Mouse (Mus musculus): ENCODE data around the gene Tmem219. TPM values are rescaled to one million over a fixed set of nuclear protein-coding genes. Genes with fewer than 3 reads are reported as not detected.

Tmem219 gene
- polyA plus RNA-seq, 1 experiment, result 94.7 TPM

- peak overlapping the region; percentile 80 for H3K4me3 ChIP-seq (ENCODE audit: control insufficient read depth, insufficient read depth, low read length)
- no peak for DNase-seq
- peaks cover 5% of the 10 kb centered on the region; the same call in 1 of the 2 replicates for H3K36me3 ChIP-seq (ENCODE audit: control insufficient read depth, insufficient read depth, low read length)
- peaks cover 35% of the 10 kb centered on the region for H3K4me1 ChIP-seq (replicated peaks; ENCODE audit: control insufficient read depth, insufficient read depth, low read length)
- WGBS, result 46% methylated on average over 5 of the region's 5 CpGs
- no peaks in the 10 kb centered on the region for H3K27me3 ChIP-seq (ENCODE audit: control insufficient read depth, insufficient read depth, low read length)
- no peak overlapping the region for H3K27ac ChIP-seq (ENCODE audit: control insufficient read depth, insufficient read depth, low read length)
- TF ChIP-seq POLR2A (IDR thresholded peaks at IDR 0.05; ENCODE audit: control insufficient read depth, extremely low read depth, insufficient read depth, low read length, poor library complexity), result no peak
- no peak for TF ChIP-seq CTCF (IDR thresholded peaks at IDR 0.05; ENCODE audit: borderline replicate concordance, control insufficient read depth, extremely low read depth, insufficient read depth, low read length, poor library complexity)
Observed at GRCm38 (mm10) chr7:126860987-126861386, 61.7 kb downstream of the Tmem219 start.

DNA sequence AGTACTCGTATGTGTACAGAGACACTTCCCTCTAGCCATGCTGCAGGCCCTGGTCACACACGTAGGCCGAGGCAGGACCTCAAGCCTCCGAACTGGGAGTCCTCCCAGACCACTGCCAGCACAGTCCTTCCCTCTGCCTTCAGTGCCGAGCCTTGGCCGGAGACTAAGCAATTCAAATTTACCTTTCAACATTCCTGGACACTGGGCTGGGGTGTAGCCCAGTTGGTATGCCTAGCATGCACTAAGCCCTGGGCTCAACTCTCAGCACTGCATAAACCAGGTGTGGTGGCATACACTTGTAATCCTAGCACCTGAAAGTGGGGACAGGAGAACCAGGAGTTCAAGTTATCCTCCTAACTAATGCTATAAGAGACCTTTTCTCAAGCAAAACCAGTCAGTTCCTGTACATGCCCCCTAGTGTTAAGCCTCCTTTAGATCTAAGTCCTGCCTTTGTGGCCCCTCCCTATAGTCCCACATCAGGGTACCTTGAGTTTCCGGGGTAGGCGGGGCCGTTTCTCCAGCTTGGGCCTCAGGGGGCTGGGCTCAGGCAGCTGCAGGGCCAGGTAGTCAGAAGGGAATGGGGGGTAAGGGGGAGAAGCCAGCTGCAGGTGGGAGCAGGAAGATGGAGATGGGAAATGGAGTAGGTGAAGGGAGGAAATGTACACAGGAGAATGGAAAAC lies 65.8 kb downstream of the Tmem219 start:
- Histone ChIP-seq H3K4me3 (ENCODE audit: control insufficient read depth, insufficient read depth, low read length) (no peak overlapping the region), H3K27ac (ENCODE audit: control insufficient read depth, insufficient read depth, low read length) (no peak overlapping the region), H3K27me3 (ENCODE audit: control insufficient read depth, insufficient read depth, low read length) (no peaks in the 10 kb centered on the region), H3K4me1 (replicated peaks; ENCODE audit: control insufficient read depth, insufficient read depth, low read length) (peaks cover 16% of the 10 kb centered on the region), H3K36me3 (ENCODE audit: control insufficient read depth, insufficient read depth, low read length) (peaks cover 34% of the 10 kb centered on the region)
- TF ChIP-seq POLR2A (IDR thresholded peaks at IDR 0.05; ENCODE audit: control insufficient read depth, extremely low read depth, insufficient read depth, low read length, poor library complexity) (no peak), CTCF (IDR thresholded peaks at IDR 0.05; ENCODE audit: borderline replicate concordance, control insufficient read depth, extremely low read depth, insufficient read depth, low read length, poor library complexity) (no peak)
- WGBS, result 74% methylated on average over 9 of the region's 9 CpGs
- peak; percentile 69 for DNase-seq

- H3K36me3 ChIP-seq (ENCODE audit: control insufficient read depth, insufficient read depth, low read length), result peaks cover 37% of the 10 kb centered on the region
- no peak overlapping the region for H3K27ac ChIP-seq (ENCODE audit: control insufficient read depth, insufficient read depth, low read length)
- no peaks in the 10 kb centered on the region for H3K27me3 ChIP-seq (ENCODE audit: control insufficient read depth, insufficient read depth, low read length)
- 95% methylated on average over 3 of the region's 3 CpGs for WGBS
- no peak for DNase-seq
- H3K4me3 ChIP-seq (ENCODE audit: control insufficient read depth, insufficient read depth, low read length), result no peak overlapping the region
- H3K4me1 ChIP-seq (replicated peaks; ENCODE audit: control insufficient read depth, insufficient read depth, low read length), result peaks cover 9% of the 10 kb centered on the region
- TF ChIP-seq POLR2A (IDR thresholded peaks at IDR 0.05; ENCODE audit: control insufficient read depth, extremely low read depth, insufficient read depth, low read length, poor library complexity) (no peak), CTCF (IDR thresholded peaks at IDR 0.05; ENCODE audit: borderline replicate concordance, control insufficient read depth, extremely low read depth, insufficient read depth, low read length, poor library complexity) (no peak)
Observed at GRCm38 (mm10) chr7:126855641-126856040, 67.1 kb downstream of the Tmem219 start.

- no peak for TF ChIP-seq POLR2A (IDR thresholded peaks at IDR 0.05; ENCODE audit: control insufficient read depth, extremely low read depth, insufficient read depth, low read length, poor library complexity)
- TF ChIP-seq CTCF (IDR thresholded peaks at IDR 0.05; ENCODE audit: borderline replicate concordance, control insufficient read depth, extremely low read depth, insufficient read depth, low read length, poor library complexity), result no peak
- WGBS, result 95% methylated on average over 5 of the region's 5 CpGs
- Histone ChIP-seq H3K36me3 (ENCODE audit: control insufficient read depth, insufficient read depth, low read length) (peaks cover 37% of the 10 kb centered on the region), H3K4me1 (replicated peaks; ENCODE audit: control insufficient read depth, insufficient read depth, low read length) (peaks cover 9% of the 10 kb centered on the region), H3K4me3 (ENCODE audit: control insufficient read depth, insufficient read depth, low read length) (no peak overlapping the region), H3K27me3 (ENCODE audit: control insufficient read depth, insufficient read depth, low read length) (peaks cover 6% of the 10 kb centered on the region; the same call in 1 of the 2 replicates), H3K27ac (ENCODE audit: control insufficient read depth, insufficient read depth, low read length) (no peak overlapping the region)
- no peak for DNase-seq
Observed at GRCm38 (mm10) chr7:126853454-126853853, 69.3 kb downstream of the Tmem219 start.

- TF ChIP-seq CTCF (IDR thresholded peaks at IDR 0.05; ENCODE audit: borderline replicate concordance, control insufficient read depth, extremely low read depth, insufficient read depth, low read length, poor library complexity), result no peak
- no peak for TF ChIP-seq POLR2A (IDR thresholded peaks at IDR 0.05; ENCODE audit: control insufficient read depth, extremely low read depth, insufficient read depth, low read length, poor library complexity)
- Histone ChIP-seq H3K27ac (ENCODE audit: control insufficient read depth, insufficient read depth, low read length) (no peak overlapping the region), H3K4me1 (replicated peaks; ENCODE audit: control insufficient read depth, insufficient read depth, low read length) (peaks cover 6% of the 10 kb centered on the region), H3K4me3 (ENCODE audit: control insufficient read depth, insufficient read depth, low read length) (no peak overlapping the region), H3K36me3 (ENCODE audit: control insufficient read depth, insufficient read depth, low read length) (peaks cover 33% of the 10 kb centered on the region), H3K27me3 (ENCODE audit: control insufficient read depth, insufficient read depth, low read length) (peaks cover 21% of the 10 kb centered on the region; the same call in 1 of the 2 replicates)
- WGBS, result 86% methylated on average over 12 of the region's 12 CpGs
- no peak for DNase-seq
Observed at GRCm38 (mm10) chr7:126851192-126851591, 71.5 kb downstream of the Tmem219 start.

- Histone ChIP-seq H3K36me3 (ENCODE audit: control insufficient read depth, insufficient read depth, low read length) (peaks cover 23% of the 10 kb centered on the region), H3K27me3 (ENCODE audit: control insufficient read depth, insufficient read depth, low read length) (peaks cover 21% of the 10 kb centered on the region; the same call in 1 of the 2 replicates)
- WGBS, result 87% methylated on average over 6 of the region's 6 CpGs
Observed at GRCm38 (mm10) chr7:126850161-126850560, 72.6 kb downstream of the Tmem219 start.

More at GRCm38 (mm10) chr7:126850161-126850560, 72.6 kb downstream of the Tmem219 start:
- Histone ChIP-seq H3K4me3 (ENCODE audit: control insufficient read depth, insufficient read depth, low read length) (no peak overlapping the region), H3K4me1 (replicated peaks; ENCODE audit: control insufficient read depth, insufficient read depth, low read length) (peaks cover 6% of the 10 kb centered on the region), H3K27ac (ENCODE audit: control insufficient read depth, insufficient read depth, low read length) (no peak overlapping the region)
- TF ChIP-seq CTCF (IDR thresholded peaks at IDR 0.05; ENCODE audit: borderline replicate concordance, control insufficient read depth, extremely low read depth, insufficient read depth, low read length, poor library complexity) (no peak), POLR2A (IDR thresholded peaks at IDR 0.05; ENCODE audit: control insufficient read depth, extremely low read depth, insufficient read depth, low read length, poor library complexity) (no peak)
- no peak for DNase-seq
